In genomic region chr13:45718850-45719249, GRCm38 (mm10) we compare ENCODE assay signal across 16 mouse cellular contexts.
A peak's percentile ranks its signal among the peaks of the same experiment; 100 is the strongest.
DNase-seq lines count a peak whose midpoint lies in the region; ATAC-seq and TF ChIP-seq lines count a peak whose summit lies in the region.
"Had no signal": no experiment of that assay in that cellular context is flagged by ENCODE, and none has a peak within 500 bp of the region (broad histone marks: within the 10 kb centered on the region; RNA-seq: fewer than 3 reads in every experiment).

No protein-coding gene starts in this region.

- no peak overlapping the region for H3K9ac ChIP-seq in intestine, postnatal 0 days (ENCODE audit: low read depth, low read length)
- H3K9ac ChIP-seq: limb, embryonic 12.5 days had no signal

- no peak overlapping the region for H3K4me3 ChIP-seq in lung, adult 2 months (replicated peaks; ENCODE audit: extremely low read depth, low read depth, low read length)
- H3K4me3 ChIP-seq in intestine, postnatal 0 days (ENCODE audit: low read depth, low read length), result no peak overlapping the region
- H3K4me3 ChIP-seq: forebrain, embryonic 10.5 days; gastrocnemius, adult 2 months; limb, embryonic 12.5 days had no signal

- H3K36me3 ChIP-seq in intestine, postnatal 0 days (ENCODE audit: control insufficient read depth, insufficient read depth), result no peaks in the 10 kb centered on the region
- H3K36me3 ChIP-seq: forebrain, embryonic 10.5 days; limb, embryonic 12.5 days had no signal

- H3K4me1 ChIP-seq in lung, adult 2 months (ENCODE audit: control insufficient read depth, insufficient read depth, low read length), result no peaks in the 10 kb centered on the region; the same call in 1 of the 2 replicates
- no peaks in the 10 kb centered on the region for H3K4me1 ChIP-seq in intestine, postnatal 0 days (replicated peaks; ENCODE audit: control insufficient read depth, insufficient read depth, low read length)

- no peak overlapping the region for H3K4me2 ChIP-seq in intestine, postnatal 0 days (replicated peaks; ENCODE audit: low read depth)
- H3K4me2 ChIP-seq: limb, embryonic 12.5 days had no signal

- no peak for TF ChIP-seq POLR2A in lung, adult 2 months (IDR thresholded peaks at IDR 0.05; ENCODE audit: borderline replicate concordance, extremely low read depth, low read depth, low read length)

- H3K27me3 ChIP-seq in intestine, postnatal 0 days (replicated peaks; ENCODE audit: control insufficient read depth, insufficient read depth, low read length), result no peaks in the 10 kb centered on the region
- H3K27me3 ChIP-seq: limb, embryonic 12.5 days had no signal

- no peaks in the 10 kb centered on the region for H3K9me3 ChIP-seq in intestine, postnatal 0 days (ENCODE audit: control insufficient read depth)
- H3K9me3 ChIP-seq: forebrain, embryonic 10.5 days; G1E; limb, embryonic 12.5 days had no signal

- 48% methylated on average over 3 of the region's 3 CpGs for WGBS in lung, adult 2 months
- WGBS in intestine, postnatal 0 days, result 34% methylated on average over 3 of the region's 3 CpGs

- intact Hi-C loops in left cerebral cortex, postnatal 36 days (cut with DNase I), result no loop called here
- intact Hi-C loops in left cerebral cortex, postnatal 4 days (cut with DNase I), result no loop called here

- no peak for TF ChIP-seq CTCF in lung, adult 2 months (IDR thresholded peaks at IDR 0.05; ENCODE audit: insufficient read depth, low read length)
- TF ChIP-seq CTCF in intestine, postnatal 0 days (IDR thresholded peaks at IDR 0.05; ENCODE audit: low read depth), result no peak

- no peak overlapping the region for H3K27ac ChIP-seq in intestine, postnatal 0 days (ENCODE audit: low read depth, low read length)
- H3K27ac ChIP-seq: forebrain, embryonic 10.5 days; gastrocnemius, adult 2 months; limb, embryonic 12.5 days had no signal

- ATAC-seq in intestine, postnatal 0 days, result peak; percentile 71
- ATAC-seq: hindbrain, embryonic 16.5 days had no signal

- peak; percentile 21 for DNase-seq in lung, postnatal 10 days
- no peak for DNase-seq in lung, adult 2 months
- peak; percentile 84 for DNase-seq in R1 (ENCODE audit: low read depth, low spot score)
- DNase-seq in left cerebral cortex, postnatal 36 days (ENCODE audit: low spot score in 2 of 2), result no peak
- DNase-seq in left cerebral cortex, postnatal 4 days, result no peak
- DNase-seq in urinary bladder, postnatal 10 days (ENCODE audit: low spot score), result no peak
- DNase-seq: cerebellum, adult 8-10 months; gastrocnemius, adult 2 months; heart, postnatal 14 days; kidney, postnatal 25 days; thymus, postnatal 14 days had no signal

Comparison
In these comparisons a context has a peak if more than half of its experiments do, and no peak if none do; other contexts are left out.
1. DNase-seq: peak in lung, postnatal 10 days (single experiment) and R1 (single experiment); none in lung, adult 2 months (single experiment), left cerebral cortex, postnatal 36 days (0 of 2), left cerebral cortex, postnatal 4 days (single experiment) and urinary bladder, postnatal 10 days (single experiment).